Mouse (Mus musculus): Measurements from ENCODE around the gene Eef2. TPM values are rescaled to one million over a fixed set of nuclear protein-coding genes. Genes with fewer than 3 reads are reported as not detected.
"Not testable (repeated sequence)": the region's sequence is repeated elsewhere in the genome, so short reads cannot be mapped to it uniquely, and the experiment has no call there.

Eef2 gene
- polyA plus RNA-seq, 1 experiment = 1,003 TPM

GRCm38 (mm10) chr10:81177958-81178712 is 1.7 kb downstream of the Eef2 start:
- TF ChIP-seq CTCF (IDR thresholded peaks at IDR 0.05; ENCODE audit: low read depth, low read length) (no peak), POLR2A (IDR thresholded peaks at IDR 0.05; ENCODE audit: borderline replicate concordance, low read depth, low read length) (no peak)
- Histone ChIP-seq H3K27ac (ENCODE audit: insufficient read depth, low read depth, low read length) (peak overlapping the region; percentile 79; the same call in 1 of the 2 replicates), H3K4me1 (ENCODE audit: control insufficient read depth, insufficient read depth, low read length) (peaks cover 11% of the 10 kb centered on the region), H3K4me3 (ENCODE audit: insufficient read depth, low read length) (peak overlapping the region; percentile 88)

GRCm38 (mm10) chr10:81178927-81179326 is 2.5 kb downstream of the Eef2 start:
- Histone ChIP-seq H3K27ac (ENCODE audit: insufficient read depth, low read depth, low read length) (no peak overlapping the region), H3K4me3 (ENCODE audit: insufficient read depth, low read length) (0 out of 2 replicates have a peak overlapping the region, but pooled peaks have one; percentile 2), H3K4me1 (ENCODE audit: control insufficient read depth, insufficient read depth, low read length) (peaks cover 16% of the 10 kb centered on the region)
- TF ChIP-seq POLR2A (IDR thresholded peaks at IDR 0.05; ENCODE audit: borderline replicate concordance, low read depth, low read length) (no peak), CTCF (IDR thresholded peaks at IDR 0.05; ENCODE audit: low read depth, low read length) (no peak)

GRCm38 (mm10) chr10:81179451-81180342 is 3.3 kb downstream of the Eef2 start:
- Histone ChIP-seq H3K4me1 (ENCODE audit: control insufficient read depth, insufficient read depth, low read length) (peaks cover 20% of the 10 kb centered on the region), H3K27ac (ENCODE audit: insufficient read depth, low read depth, low read length) (no peak overlapping the region), H3K4me3 (ENCODE audit: insufficient read depth, low read length) (no peak overlapping the region)
- no peak for TF ChIP-seq POLR2A (IDR thresholded peaks at IDR 0.05; ENCODE audit: borderline replicate concordance, low read depth, low read length)
- no peak for TF ChIP-seq CTCF (IDR thresholded peaks at IDR 0.05; ENCODE audit: low read depth, low read length)

GRCm38 (mm10) chr10:81180946-81181345 is 4.5 kb downstream of the Eef2 start:
- Histone ChIP-seq H3K4me1 (ENCODE audit: control insufficient read depth, insufficient read depth, low read length) (peaks cover 21% of the 10 kb centered on the region), H3K4me3 (ENCODE audit: insufficient read depth, low read length) (no peak overlapping the region), H3K27ac (ENCODE audit: insufficient read depth, low read depth, low read length) (no peak overlapping the region)
- no peak for TF ChIP-seq POLR2A (IDR thresholded peaks at IDR 0.05; ENCODE audit: borderline replicate concordance, low read depth, low read length)
- TF ChIP-seq CTCF (IDR thresholded peaks at IDR 0.05; ENCODE audit: low read depth, low read length) = no peak

- H3K27ac ChIP-seq (ENCODE audit: insufficient read depth, low read depth, low read length); H3K4me3 ChIP-seq (ENCODE audit: insufficient read depth, low read length): not testable (repeated sequence)
- peaks cover 20% of the 10 kb centered on the region for H3K4me1 ChIP-seq (ENCODE audit: control insufficient read depth, insufficient read depth, low read length)
Observed at GRCm38 (mm10) chr10:81181860-81182259, 5.4 kb downstream of the Eef2 start.

- peaks cover 20% of the 10 kb centered on the region for H3K4me1 ChIP-seq (ENCODE audit: control insufficient read depth, insufficient read depth, low read length)
- TF ChIP-seq POLR2A (IDR thresholded peaks at IDR 0.05; ENCODE audit: borderline replicate concordance, low read depth, low read length) (no peak), CTCF (IDR thresholded peaks at IDR 0.05; ENCODE audit: low read depth, low read length) (no peak)
- peak within 1 kb of the TSS; percentile 82 for H3K27ac ChIP-seq (ENCODE audit: insufficient read depth, low read depth, low read length)
- H3K4me3 ChIP-seq (ENCODE audit: insufficient read depth, low read length) = peak within 1 kb of the TSS; percentile 86
Observed at GRCm38 (mm10) chr10:81182336-81183333, 6.2 kb downstream of the Eef2 start, which contains the start of gene Dapk3. Dapk3 (plus strand) TSS chr10:81183005.

- H3K27ac ChIP-seq (ENCODE audit: insufficient read depth, low read depth, low read length) = peak within 1 kb of the TSS; percentile 82
- H3K4me1 ChIP-seq (ENCODE audit: control insufficient read depth, insufficient read depth, low read length) = peaks cover 16% of the 10 kb centered on the region
- TF ChIP-seq POLR2A (IDR thresholded peaks at IDR 0.05; ENCODE audit: borderline replicate concordance, low read depth, low read length) (no peak), CTCF (IDR thresholded peaks at IDR 0.05; ENCODE audit: low read depth, low read length) (no peak)
Observed at GRCm38 (mm10) chr10:81183805-81184204, 7.4 kb downstream of the Eef2 start, which contains the start of gene 4930442H23Rik. 4930442H23Rik (minus strand) TSS chr10:81183849.

GRCm38 (mm10) chr10:81184765-81185164 is 8.3 kb downstream of the Eef2 start:
- Histone ChIP-seq H3K27ac (ENCODE audit: insufficient read depth, low read depth, low read length) (peak overlapping the region; percentile 74), H3K4me1 (ENCODE audit: control insufficient read depth, insufficient read depth, low read length) (peaks cover 16% of the 10 kb centered on the region), H3K4me3 (ENCODE audit: insufficient read depth, low read length) (no peak overlapping the region)
- no peak for TF ChIP-seq CTCF (IDR thresholded peaks at IDR 0.05; ENCODE audit: low read depth, low read length)
- no peak for TF ChIP-seq POLR2A (IDR thresholded peaks at IDR 0.05; ENCODE audit: borderline replicate concordance, low read depth, low read length)

More at GRCm38 (mm10) chr10:81183805-81184204, 7.4 kb downstream of the Eef2 start, which contains the start of gene 4930442H23Rik:
- H3K4me3 ChIP-seq (ENCODE audit: insufficient read depth, low read length) = peak within 1 kb of the TSS; percentile 86

GRCm38 (mm10) chr10:81187161-81187560 is 10.7 kb downstream of the Eef2 start:
- Histone ChIP-seq H3K27ac (ENCODE audit: insufficient read depth, low read depth, low read length) (no peak overlapping the region), H3K4me3 (ENCODE audit: insufficient read depth, low read length) (no peak overlapping the region), H3K4me1 (ENCODE audit: control insufficient read depth, insufficient read depth, low read length) (peaks cover 31% of the 10 kb centered on the region)
- TF ChIP-seq CTCF (IDR thresholded peaks at IDR 0.05; ENCODE audit: low read depth, low read length) (no peak), POLR2A (IDR thresholded peaks at IDR 0.05; ENCODE audit: borderline replicate concordance, low read depth, low read length) (no peak)
